In genomic region chr11:116721548-116722271, GRCm38 (mm10) we compare ENCODE assay signal across 16 mouse cellular contexts. TPM values are rescaled to one million over a fixed set of nuclear protein-coding genes. Genes with fewer than 3 reads are reported as not detected.
A peak's percentile ranks its signal among the peaks of the same experiment; 100 is the strongest.
DNase-seq lines count a peak whose midpoint lies in the region; ATAC-seq and TF ChIP-seq lines count a peak whose summit lies in the region.
"Had no signal": no experiment of that assay in that cellular context is flagged by ENCODE, and none has a peak within 500 bp of the region (broad histone marks: within the 10 kb centered on the region; RNA-seq: fewer than 3 reads in every experiment).

No protein-coding gene starts in this region.

- no peaks in the 10 kb centered on the region for H3K79me2 ChIP-seq in heart, adult 2 months (replicated peaks; ENCODE audit: control insufficient read depth, insufficient read depth, low read length)

- no peak overlapping the region for H3K4me3 ChIP-seq in heart, adult 2 months
- no peak overlapping the region for H3K4me3 ChIP-seq in heart, embryonic 11.5 days (ENCODE audit: low read depth, low read length)
- H3K4me3 ChIP-seq in midbrain, embryonic 14.5 days (replicated peaks; ENCODE audit: low read depth, low read length), result no peak overlapping the region
- H3K4me3 ChIP-seq in midbrain, embryonic 13.5 days (replicated peaks), result no peak overlapping the region
- H3K4me3 ChIP-seq in limb, embryonic 15.5 days, result no peak overlapping the region
- no peak overlapping the region for H3K4me3 ChIP-seq in stomach, postnatal 0 days (ENCODE audit: low read depth, low read length)
- H3K4me3 ChIP-seq: hindbrain, embryonic 13.5 days had no signal

- H3K36me3 ChIP-seq in heart, adult 2 months (ENCODE audit: control insufficient read depth, insufficient read depth, low read length), result no peaks in the 10 kb centered on the region
- H3K36me3 ChIP-seq in heart, embryonic 11.5 days (ENCODE audit: control insufficient read depth, insufficient read depth, low read length), result no peaks in the 10 kb centered on the region
- no peaks in the 10 kb centered on the region for H3K36me3 ChIP-seq in midbrain, embryonic 14.5 days (ENCODE audit: control insufficient read depth, insufficient read depth, low read length)
- H3K36me3 ChIP-seq in midbrain, embryonic 13.5 days, result no peaks in the 10 kb centered on the region
- H3K36me3 ChIP-seq in limb, embryonic 15.5 days, result no peaks in the 10 kb centered on the region
- H3K36me3 ChIP-seq in stomach, postnatal 0 days (ENCODE audit: control insufficient read depth, insufficient read depth, low read length), result no peaks in the 10 kb centered on the region
- H3K36me3 ChIP-seq: hindbrain, embryonic 13.5 days had no signal

- no peak for ATAC-seq in heart, embryonic 11.5 days (replicated peaks; ENCODE audit: insufficient number of reproducible peaks, low FRiP score, low TSS enrichment)
- ATAC-seq in midbrain, embryonic 14.5 days (ENCODE audit: low FRiP score, low TSS enrichment), result no peak
- ATAC-seq in midbrain, embryonic 13.5 days, result no peak
- ATAC-seq in limb, embryonic 15.5 days (ENCODE audit: insufficient number of reproducible peaks, low FRiP score, low TSS enrichment, low read depth), result no peak
- ATAC-seq in stomach, postnatal 0 days (ENCODE audit: low FRiP score, low TSS enrichment), result peak; percentile 35; the same call in 1 of the 2 replicates
- ATAC-seq: forebrain, postnatal 0 days had no signal

- H3K4me2 ChIP-seq in heart, embryonic 11.5 days, result no peak overlapping the region
- H3K4me2 ChIP-seq in midbrain, embryonic 14.5 days (ENCODE audit: low read length), result no peak overlapping the region
- no peak overlapping the region for H3K4me2 ChIP-seq in midbrain, embryonic 13.5 days (replicated peaks)
- no peak overlapping the region for H3K4me2 ChIP-seq in limb, embryonic 15.5 days
- H3K4me2 ChIP-seq in stomach, postnatal 0 days (replicated peaks; ENCODE audit: low read depth), result no peak overlapping the region
- H3K4me2 ChIP-seq: hindbrain, embryonic 13.5 days had no signal

- WGBS in heart, adult 2 months, result 39% methylated on average over 9 of the region's 9 CpGs
- 62% methylated on average over 9 of the region's 9 CpGs for WGBS in heart, embryonic 11.5 days (ENCODE audit: insufficient replicate concordance)
- 74% methylated on average over 9 of the region's 9 CpGs for WGBS in midbrain, embryonic 14.5 days
- WGBS in midbrain, embryonic 13.5 days, result 74% methylated on average over 9 of the region's 9 CpGs
- WGBS in limb, embryonic 15.5 days, result 51% methylated on average over 9 of the region's 9 CpGs
- 42% methylated on average over 9 of the region's 9 CpGs for WGBS in stomach, postnatal 0 days

- H3K9me3 ChIP-seq in heart, embryonic 11.5 days (replicated peaks; ENCODE audit: control insufficient read depth, low read length), result no peaks in the 10 kb centered on the region; the same call in 1 of the 2 replicates
- H3K9me3 ChIP-seq in midbrain, embryonic 14.5 days (ENCODE audit: control insufficient read depth, low read length), result peaks cover 1% of the 10 kb centered on the region; the same call in 1 of the 2 replicates
- no peaks in the 10 kb centered on the region; the same call in 1 of the 2 replicates for H3K9me3 ChIP-seq in midbrain, embryonic 13.5 days
- no peaks in the 10 kb centered on the region for H3K9me3 ChIP-seq in limb, embryonic 15.5 days
- H3K9me3 ChIP-seq in stomach, postnatal 0 days (ENCODE audit: control insufficient read depth, low read length), result no peaks in the 10 kb centered on the region

- H3K27me3 ChIP-seq in heart, adult 2 months (ENCODE audit: control insufficient read depth, insufficient read depth, low read length), result no peaks in the 10 kb centered on the region
- H3K27me3 ChIP-seq in heart, embryonic 11.5 days (ENCODE audit: control insufficient read depth, insufficient read depth, low read length), result no peaks in the 10 kb centered on the region
- no peaks in the 10 kb centered on the region for H3K27me3 ChIP-seq in midbrain, embryonic 14.5 days (ENCODE audit: control insufficient read depth, insufficient read depth, low read length)
- H3K27me3 ChIP-seq in midbrain, embryonic 13.5 days, result no peaks in the 10 kb centered on the region
- no peaks in the 10 kb centered on the region for H3K27me3 ChIP-seq in limb, embryonic 15.5 days
- no peaks in the 10 kb centered on the region for H3K27me3 ChIP-seq in stomach, postnatal 0 days (ENCODE audit: control insufficient read depth, insufficient read depth, low read length)
- H3K27me3 ChIP-seq: hindbrain, embryonic 13.5 days had no signal

- intact Hi-C loops in heart, adult 2 months (cut with DNase I), result no loop called here

- peaks cover 5% of the 10 kb centered on the region for H3K4me1 ChIP-seq in heart, adult 2 months (ENCODE audit: control insufficient read depth, insufficient read depth, low read length)
- H3K4me1 ChIP-seq in heart, embryonic 11.5 days (ENCODE audit: control insufficient read depth, insufficient read depth, low read length), result peaks cover 2% of the 10 kb centered on the region; the same call in 1 of the 2 replicates
- H3K4me1 ChIP-seq in midbrain, embryonic 14.5 days (ENCODE audit: control insufficient read depth, insufficient read depth, low read length), result no peaks in the 10 kb centered on the region
- H3K4me1 ChIP-seq in midbrain, embryonic 13.5 days (replicated peaks), result peaks cover 11% of the 10 kb centered on the region
- peaks cover 12% of the 10 kb centered on the region for H3K4me1 ChIP-seq in limb, embryonic 15.5 days
- H3K4me1 ChIP-seq in stomach, postnatal 0 days (replicated peaks; ENCODE audit: control insufficient read depth, insufficient read depth), result no peaks in the 10 kb centered on the region

- TF ChIP-seq CTCF in heart, adult 2 months (IDR thresholded peaks at IDR 0.05), result no peak
- TF ChIP-seq CTCF in stomach, postnatal 0 days (IDR thresholded peaks at IDR 0.05; ENCODE audit: low read depth), result no peak

- H3K9ac ChIP-seq in heart, adult 2 months (ENCODE audit: low read depth, low read length), result no peak overlapping the region
- H3K9ac ChIP-seq in heart, embryonic 11.5 days (ENCODE audit: low read depth, low read length), result no peak overlapping the region
- no peak overlapping the region for H3K9ac ChIP-seq in midbrain, embryonic 14.5 days (replicated peaks; ENCODE audit: low read length)
- no peak overlapping the region for H3K9ac ChIP-seq in midbrain, embryonic 13.5 days (replicated peaks)
- no peak overlapping the region for H3K9ac ChIP-seq in limb, embryonic 15.5 days
- no peak overlapping the region for H3K9ac ChIP-seq in stomach, postnatal 0 days (ENCODE audit: low read length)
- H3K9ac ChIP-seq: forebrain, postnatal 0 days; hindbrain, embryonic 13.5 days had no signal

- TF ChIP-seq POLR2A in heart, adult 2 months (IDR thresholded peaks at IDR 0.05; ENCODE audit: insufficient read depth, low read depth, low read length), result peak; percentile 42; the same call in 1 of the 2 replicates

- DNase-seq in heart, adult 2 months, result peak in 1 of 2 experiments; percentile 19
- peak; percentile 8 for DNase-seq in midbrain, embryonic 14.5 days
- no peak for DNase-seq in stomach, postnatal 0 days (ENCODE audit: low spot score)
- DNase-seq in thymus, postnatal 4 days, result no peak
- no peak for DNase-seq in cerebellum, adult 9-10 months
- DNase-seq: cerebellum, postnatal 10 days; forebrain, postnatal 0 days; kidney, adult 18-20 months; layer of hippocampus, adult 9-11 months; left cerebral cortex, postnatal 4 days had no signal

- TF ChIP-seq EP300 in heart, adult 2 months (IDR thresholded peaks at IDR 0.05; ENCODE audit: insufficient read depth, low read depth, low read length), result 0 out of 2 replicates have a peak, but pooled peaks have one; percentile 41
- TF ChIP-seq EP300 in stomach, postnatal 0 days (optimal IDR thresholded peaks at IDR 0.05), result no peak

- peak overlapping the region; percentile 54 for H3K27ac ChIP-seq in heart, adult 2 months
- H3K27ac ChIP-seq in heart, embryonic 11.5 days (ENCODE audit: low read depth, low read length), result no peak overlapping the region
- no peak overlapping the region for H3K27ac ChIP-seq in midbrain, embryonic 14.5 days (replicated peaks; ENCODE audit: low read depth, low read length)
- H3K27ac ChIP-seq in midbrain, embryonic 13.5 days, result no peak overlapping the region
- 0 out of 2 replicates have a peak overlapping the region, but pooled peaks have one; percentile 7 for H3K27ac ChIP-seq in limb, embryonic 15.5 days
- H3K27ac ChIP-seq in stomach, postnatal 0 days (replicated peaks), result no peak overlapping the region
- H3K27ac ChIP-seq: hindbrain, embryonic 13.5 days had no signal

RNA-seq across cellular contexts. Expression of gene St6galnac1, which starts 53.6 kb away (rescaled TPM):
- total RNA-seq in heart, adult 2 months (2021), result not detected
- polyA plus RNA-seq in heart, adult 2 months (2012; rRNA removed), result not detected in 2 replicates
- polyA plus RNA-seq in heart, embryonic 11.5 days (2014; fragmentation: Nextera tagmentation; extraction: Ambion mirVana), result not detected in 2 replicates
- polyA plus RNA-seq in midbrain, embryonic 14.5 days (2014; fragmentation: Nextera tagmentation; extraction: Ambion mirVana), result not detected in 2 replicates
- polyA plus RNA-seq in midbrain, embryonic 13.5 days (2015; fragmentation: Nextera tagmentation; extraction: Ambion mirVana), result not detected in 2 replicates
- not detected in 2 replicates for polyA plus RNA-seq in limb, embryonic 15.5 days (2015; fragmentation: Nextera tagmentation; extraction: Ambion mirVana)
- polyA plus RNA-seq in stomach, postnatal 0 days (2015; fragmentation: Nextera tagmentation; extraction: Ambion mirVana), result not detected in 2 replicates
- total RNA-seq: forebrain, postnatal 0 days; left cerebral cortex, postnatal 4 days had no signal
- polyA plus RNA-seq: forebrain, postnatal 0 days; gonadal fat pad, adult 2 months; hindbrain, embryonic 13.5 days; stomach, embryonic 16.5 days had no signal

Comparison
In these comparisons a context has a peak if more than half of its experiments do, and no peak if none do; other contexts are left out.
1. H3K27ac ChIP-seq: peak in heart, adult 2 months (single experiment) and limb, embryonic 15.5 days (single experiment); none in heart, embryonic 11.5 days (single experiment), midbrain, embryonic 14.5 days (single experiment), midbrain, embryonic 13.5 days (single experiment) and stomach, postnatal 0 days (single experiment).